Mouse (Mus musculus): ENCODE data around the gene Alpl. TPM values are rescaled to one million over a fixed set of nuclear protein-coding genes. Genes with fewer than 3 reads are reported as not detected.

The Alpl gene
- total RNA-seq, 4 experiments from 2014 or later = 54.6 to 70.0 (median 62.3) TPM

DNA sequence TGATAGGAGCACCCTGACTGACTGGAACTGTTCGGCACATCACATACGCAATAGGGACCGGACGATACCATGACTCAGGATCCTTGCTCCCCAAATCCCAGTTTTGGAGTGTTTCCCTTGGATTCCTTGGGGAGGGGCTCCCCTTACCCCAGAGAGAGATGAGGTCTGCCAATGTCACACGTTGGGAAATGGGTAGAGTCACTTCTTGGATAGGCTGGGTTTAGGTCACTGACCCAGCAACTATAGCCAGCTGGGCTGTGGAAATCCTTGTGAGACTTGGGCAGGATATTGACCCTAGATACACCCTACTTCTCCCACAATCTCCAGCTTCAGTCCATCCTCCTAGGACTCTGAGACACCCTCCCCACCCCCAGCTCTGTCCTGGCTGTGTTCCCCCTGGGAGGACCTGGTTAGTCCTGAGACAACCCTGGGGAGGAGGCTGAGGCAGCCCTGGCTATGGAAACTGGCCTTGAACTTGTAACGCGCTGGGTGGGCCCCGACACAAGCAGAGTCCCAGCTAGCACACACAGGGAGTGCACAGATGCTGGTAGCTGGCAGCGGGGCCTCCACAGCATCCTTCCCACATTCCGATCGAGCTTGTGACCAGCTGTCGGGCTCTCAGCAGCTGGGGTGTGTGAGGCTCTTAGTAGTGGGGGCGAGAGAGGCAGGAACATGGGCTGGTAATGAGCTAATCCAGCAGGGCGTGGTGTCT lies 25.1 kb downstream of the Alpl start:
- peak; percentile 53 for DNase-seq (ENCODE audit: low spot score)

DNA sequence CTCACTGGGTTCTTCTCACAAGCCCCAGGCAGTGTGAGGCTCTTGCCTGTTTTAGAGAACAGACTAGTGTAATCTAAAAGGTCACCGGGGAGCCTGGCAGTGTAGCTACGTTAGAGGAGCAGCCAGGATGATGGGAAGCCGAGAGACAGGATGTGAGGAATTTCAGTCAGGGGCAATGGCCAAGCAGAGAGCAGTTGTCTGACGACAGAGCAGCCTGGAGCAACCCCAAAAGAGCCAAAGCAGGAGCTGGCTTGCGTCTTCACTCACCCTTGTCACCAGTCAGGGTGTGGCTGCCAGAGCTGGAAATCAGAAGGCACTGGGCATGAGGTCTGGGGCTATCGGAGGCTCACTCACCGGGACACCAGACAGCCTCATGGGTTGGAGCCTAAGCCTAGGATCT lies 26.5 kb downstream of the Alpl start:
- DNase-seq (ENCODE audit: low spot score) = peak; percentile 77

DNA sequence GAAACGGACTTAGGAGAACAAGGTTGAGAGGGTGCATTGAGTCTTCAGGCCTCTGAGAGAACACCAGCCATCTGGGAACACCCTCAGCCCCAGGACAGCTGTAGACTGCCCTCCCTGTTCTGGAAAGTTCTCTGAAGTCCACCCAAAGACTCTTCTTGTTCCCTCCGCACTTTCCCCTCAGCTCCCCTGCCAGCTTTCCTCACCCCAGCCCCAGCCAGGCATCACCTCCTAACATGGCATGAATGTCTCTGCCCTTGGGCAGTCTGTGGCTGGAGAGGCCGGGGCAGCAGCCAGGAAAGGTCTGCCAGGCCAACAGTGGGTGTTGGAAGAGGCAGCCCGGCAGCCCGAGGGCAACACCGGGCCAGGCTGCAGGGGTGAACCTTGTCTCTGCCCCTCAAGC lies 27.4 kb downstream of the Alpl start:
- peak; percentile 62 for DNase-seq (ENCODE audit: low spot score)

DNA sequence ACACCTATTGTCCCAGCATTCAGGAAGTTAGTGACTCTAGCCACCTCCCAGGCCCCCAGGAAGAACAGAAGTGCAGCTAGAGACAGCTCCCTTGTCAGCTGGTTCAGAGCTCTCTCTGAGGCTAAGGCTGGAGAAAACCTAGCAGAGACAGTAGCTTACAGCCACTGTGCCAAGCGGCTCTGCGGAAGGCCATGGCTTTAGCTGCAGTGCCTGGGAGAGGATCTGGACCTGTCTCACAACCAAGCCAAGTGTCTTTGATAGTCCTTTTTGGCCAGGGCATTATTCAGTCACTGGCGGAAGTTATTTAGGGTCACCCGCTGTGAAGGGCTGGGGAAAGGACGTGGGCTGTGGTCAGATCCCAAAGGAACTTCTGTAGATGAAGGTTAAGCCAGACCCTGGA lies 27.8 kb downstream of the Alpl start:
- DNase-seq (ENCODE audit: low spot score) = no peak

DNA sequence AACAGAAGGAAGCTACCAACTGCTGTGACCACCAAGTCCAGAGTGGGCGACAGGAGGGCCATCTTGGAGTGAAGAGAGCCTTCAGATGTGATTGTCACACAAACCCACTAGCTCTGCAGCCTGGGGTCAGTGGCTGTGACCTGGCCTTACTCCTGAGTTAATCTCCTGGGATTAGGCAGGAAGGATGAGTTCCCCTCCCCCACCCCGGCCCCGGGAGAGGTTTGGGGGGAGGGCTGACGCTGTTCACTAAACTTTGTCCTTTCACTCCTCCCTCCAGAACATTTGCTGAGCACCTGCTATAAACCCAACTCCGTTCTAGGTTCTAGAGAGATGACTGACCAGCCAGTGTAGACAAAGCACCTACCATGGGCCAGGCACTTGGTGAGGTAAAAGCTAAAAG lies 29.8 kb downstream of the Alpl start:
- no peak for DNase-seq (ENCODE audit: low spot score)

DNA sequence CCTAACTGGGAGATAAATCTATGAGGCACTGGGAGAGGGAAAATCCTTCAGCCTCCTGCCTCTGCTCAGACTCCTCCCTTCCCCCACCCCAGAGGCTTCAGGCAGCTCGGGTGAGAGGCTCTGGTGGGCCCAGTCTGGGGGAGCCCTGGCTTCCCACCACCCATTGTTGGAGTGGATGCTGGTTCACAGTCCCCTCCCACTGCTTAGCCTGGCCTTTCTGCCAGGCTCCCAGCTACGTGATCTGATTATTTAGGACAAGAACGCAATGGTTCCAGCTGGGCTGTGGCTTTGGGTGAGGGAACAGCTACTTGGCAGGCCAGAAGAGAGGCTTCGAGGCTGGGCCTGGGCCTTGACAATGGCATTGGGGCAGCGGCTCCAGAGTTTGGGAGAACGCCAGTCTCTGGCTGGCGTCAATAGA lies 30.6 kb downstream of the Alpl start:
- no peak for DNase-seq (ENCODE audit: low spot score)

DNA sequence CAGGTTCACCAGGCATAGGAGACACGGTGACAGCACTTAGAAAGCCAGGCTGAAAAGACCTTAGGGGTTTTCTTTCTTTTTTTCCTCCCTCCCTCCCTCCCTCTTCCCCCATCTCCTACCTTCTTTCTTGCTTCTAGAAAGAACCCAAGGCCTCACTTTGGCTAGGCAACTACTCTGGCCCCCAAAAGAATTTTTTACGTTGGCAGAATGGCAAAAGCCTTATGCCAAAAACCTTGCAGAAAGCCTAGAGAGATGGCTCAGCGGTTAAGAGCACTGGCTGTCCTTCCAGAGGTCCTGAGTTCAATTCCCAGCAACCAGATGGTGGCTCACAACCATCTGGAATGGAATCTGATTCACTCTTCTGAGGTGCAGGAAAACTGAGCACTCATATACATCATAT lies 31.6 kb downstream of the Alpl start:
- DNase-seq (ENCODE audit: low spot score) = no peak

DNA sequence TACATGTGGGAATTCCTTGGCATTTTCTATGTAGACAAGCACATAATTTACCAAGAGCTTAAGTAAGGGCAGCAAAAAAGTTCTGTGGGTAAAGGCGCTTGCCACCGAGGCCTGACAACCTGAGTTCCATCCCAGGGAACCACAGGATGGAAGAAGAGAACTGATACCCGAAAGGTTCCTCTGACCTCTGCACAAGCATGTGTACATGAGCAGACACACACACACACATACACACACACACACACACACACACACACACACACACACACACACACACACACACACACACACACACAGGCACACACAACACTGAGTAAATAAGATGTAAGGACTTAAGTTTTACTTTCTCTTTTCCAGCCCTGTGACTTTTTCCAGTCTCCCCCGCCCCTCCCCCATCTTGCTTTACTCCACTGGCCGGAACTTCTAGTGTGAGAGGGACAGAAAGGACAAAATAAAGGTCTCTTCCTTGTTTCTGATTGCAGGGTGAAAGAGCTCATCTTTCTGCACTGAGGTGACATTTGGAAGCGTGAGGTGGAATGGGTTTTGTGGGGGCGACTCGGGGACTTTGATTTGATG lies 32.2 kb downstream of the Alpl start:
- DNase-seq (ENCODE audit: low spot score) = no peak

DNA sequence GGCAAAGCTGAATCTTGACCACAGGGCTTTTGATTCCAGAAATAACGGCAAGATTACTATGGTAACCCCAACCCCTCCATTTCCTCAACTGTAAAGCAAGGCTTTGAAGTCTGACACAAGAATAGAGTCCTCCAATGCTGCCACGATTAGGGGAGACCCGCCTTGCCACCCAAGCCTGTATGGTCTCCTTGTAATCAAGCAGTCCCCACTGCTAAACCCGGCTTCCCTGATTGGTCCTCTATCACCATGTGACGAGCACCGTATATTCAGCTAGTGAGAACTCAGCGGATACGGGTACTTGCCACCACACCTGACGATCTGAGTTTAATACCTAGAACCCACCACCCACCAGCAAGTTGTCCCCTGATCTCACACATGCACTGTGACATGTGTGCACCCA lies 33.3 kb downstream of the Alpl start:
- no peak for DNase-seq (ENCODE audit: low spot score)

DNA sequence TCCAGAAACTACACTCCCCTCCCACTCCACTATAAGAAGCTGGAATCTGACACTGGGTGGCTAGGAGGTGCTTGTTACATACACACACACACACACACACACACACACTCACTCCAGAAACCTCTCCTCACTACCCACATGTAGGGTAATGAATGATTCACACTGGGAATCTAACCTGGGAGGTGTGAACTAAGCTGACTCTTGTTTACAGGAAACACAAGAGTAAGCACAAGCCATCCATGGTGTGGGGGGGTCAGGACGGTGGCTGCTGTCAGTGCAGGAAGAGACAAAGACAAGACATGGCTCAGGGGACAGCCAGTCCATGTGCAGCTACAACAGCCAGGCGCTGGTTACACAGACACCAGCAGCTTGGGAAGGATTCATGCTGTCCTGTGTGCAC lies 41.7 kb downstream of the Alpl start:
- no peak for DNase-seq (ENCODE audit: low spot score)

DNA sequence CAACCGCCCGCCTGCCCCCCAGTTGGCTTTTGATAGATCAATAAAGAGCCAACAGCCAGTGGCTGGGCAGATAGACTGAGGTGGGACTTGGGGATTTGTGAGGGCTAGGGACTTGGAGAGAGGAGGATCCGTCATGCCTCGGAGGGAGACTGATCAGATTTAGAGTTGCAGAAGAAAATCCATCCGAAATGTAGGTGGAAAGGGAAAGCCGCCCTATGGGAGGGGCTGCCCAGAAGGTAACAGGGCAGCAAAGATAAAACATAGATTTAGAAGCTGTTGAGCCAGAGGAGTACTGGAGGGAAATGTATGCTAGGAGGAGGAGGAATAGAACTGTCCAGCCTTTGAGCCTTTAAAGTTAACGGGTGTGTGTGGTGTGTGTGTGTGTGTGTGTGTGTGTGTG lies 43.0 kb downstream of the Alpl start:
- DNase-seq (ENCODE audit: low spot score) = no peak

DNA sequence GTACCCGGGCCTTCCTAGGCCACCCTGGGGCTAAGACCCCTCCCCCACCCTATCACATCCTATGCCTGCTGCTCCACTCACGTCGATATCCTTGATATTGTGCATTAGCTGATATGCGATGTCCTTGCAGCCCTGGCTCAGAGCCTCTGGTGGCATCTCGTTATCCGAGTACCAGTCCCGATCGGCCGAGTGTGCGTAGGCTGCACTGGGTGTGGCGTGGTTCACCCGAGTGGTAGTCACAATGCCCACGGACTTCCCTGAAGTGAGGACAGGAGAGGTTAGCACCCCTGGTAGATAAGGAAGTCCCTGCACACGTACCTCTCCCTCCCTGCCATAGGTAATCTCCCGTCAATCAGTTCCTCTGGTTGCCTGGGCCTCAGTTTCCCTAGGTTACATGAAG lies 43.7 kb downstream of the Alpl start:
- DNase-seq (ENCODE audit: low spot score) = no peak

DNA sequence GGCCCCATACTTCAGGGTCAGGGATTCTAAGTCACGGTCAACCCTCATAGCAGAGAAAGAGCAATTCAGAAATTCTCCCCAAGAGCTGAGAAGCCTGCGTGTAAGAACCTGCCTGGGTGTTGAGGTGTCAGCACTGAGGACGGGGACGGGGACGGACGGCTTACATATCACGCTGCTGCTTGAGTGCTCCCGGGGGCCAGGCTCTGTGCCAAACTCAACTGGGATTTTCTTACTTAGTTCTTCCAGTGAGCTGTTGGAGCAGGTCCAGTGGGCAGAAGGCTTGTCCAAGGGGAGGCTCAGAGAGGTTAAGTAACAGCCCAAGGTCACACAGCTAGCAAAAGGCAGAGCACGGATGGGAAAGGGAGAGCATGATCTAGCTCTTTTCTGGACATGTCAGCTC lies 44.5 kb downstream of the Alpl start:
- DNase-seq (ENCODE audit: low spot score) = no peak

DNA sequence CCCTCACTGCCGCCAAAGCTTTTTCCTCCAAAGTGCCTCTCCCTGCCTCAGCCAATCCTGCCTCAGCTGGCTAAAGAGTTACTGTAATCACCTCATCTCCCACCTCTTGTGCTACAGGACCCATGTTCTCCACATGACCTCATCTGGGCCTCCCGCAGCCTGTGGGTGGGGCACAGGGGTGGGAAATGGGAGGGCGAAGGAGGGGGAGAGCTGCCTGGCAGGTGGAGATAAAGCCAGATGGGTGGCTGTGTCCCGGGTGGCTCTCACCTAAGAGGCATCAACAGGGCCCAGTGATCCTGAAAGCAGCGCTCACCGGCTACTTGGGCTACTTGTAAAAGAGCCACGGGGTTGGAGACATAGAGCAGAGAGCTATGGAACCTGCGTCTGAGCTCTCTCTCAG lies 44.9 kb downstream of the Alpl start:
- no peak for DNase-seq (ENCODE audit: low spot score)

DNA sequence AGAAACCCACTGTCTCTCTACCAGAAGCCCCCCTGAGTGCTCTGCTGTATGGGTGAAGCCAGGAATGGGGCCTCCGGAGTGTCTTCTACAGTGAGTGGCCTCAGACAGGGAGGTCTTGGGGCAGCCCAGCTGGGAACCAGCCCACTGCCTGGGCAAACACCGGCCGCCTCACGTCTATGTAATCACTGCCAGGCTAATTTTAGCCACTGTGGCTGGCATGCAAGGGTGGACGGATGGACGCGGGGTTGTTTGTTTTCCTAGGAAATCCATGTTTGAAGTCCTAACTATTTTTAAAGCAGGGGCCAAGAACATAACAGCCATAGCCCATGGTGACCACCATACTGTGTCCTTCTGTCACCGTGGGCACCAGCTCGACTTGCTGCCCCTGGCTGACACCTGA lies 46.1 kb downstream of the Alpl start:
- no peak for DNase-seq (ENCODE audit: low spot score)

DNA sequence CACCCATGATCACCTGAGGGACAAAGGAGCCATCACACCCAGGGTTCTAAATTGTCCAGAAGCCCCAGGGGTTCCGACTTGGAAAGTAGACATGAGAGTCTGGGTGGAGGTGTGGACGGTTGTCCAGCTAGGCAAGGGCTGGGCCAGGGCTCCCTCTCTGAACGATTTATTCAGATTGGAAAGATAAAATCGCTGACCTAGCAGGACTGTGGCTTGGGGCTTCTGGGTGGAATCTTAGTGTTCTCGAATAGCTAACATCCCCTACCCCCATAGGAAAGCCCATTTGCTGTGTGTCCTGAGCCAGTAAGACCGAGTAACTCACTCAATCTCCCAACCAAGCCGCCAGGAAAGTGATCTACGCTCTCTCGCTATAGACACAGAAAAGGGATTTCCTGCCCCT lies 46.5 kb downstream of the Alpl start:
- no peak for DNase-seq (ENCODE audit: low spot score)

DNA sequence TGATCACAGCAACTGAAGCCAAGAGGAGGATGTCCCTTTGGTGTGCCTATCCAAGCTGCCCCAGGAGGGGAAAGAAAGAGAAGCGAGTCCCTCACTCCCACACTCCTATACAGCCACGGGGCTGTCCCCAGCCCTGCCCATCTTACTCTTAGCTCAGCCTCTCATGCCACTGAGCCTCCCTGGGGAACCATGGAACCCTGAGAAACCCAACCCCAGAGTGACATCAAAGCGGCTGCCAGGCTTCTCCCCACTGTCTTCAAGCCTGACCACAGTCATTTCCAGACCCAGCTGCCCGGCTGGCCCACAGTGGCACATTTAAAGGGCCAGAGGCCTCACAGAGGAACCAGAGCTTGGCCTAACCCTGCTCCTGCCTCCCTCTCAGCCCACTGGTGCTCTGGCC lies 47.5 kb downstream of the Alpl start:
- no peak for DNase-seq (ENCODE audit: low spot score)

DNA sequence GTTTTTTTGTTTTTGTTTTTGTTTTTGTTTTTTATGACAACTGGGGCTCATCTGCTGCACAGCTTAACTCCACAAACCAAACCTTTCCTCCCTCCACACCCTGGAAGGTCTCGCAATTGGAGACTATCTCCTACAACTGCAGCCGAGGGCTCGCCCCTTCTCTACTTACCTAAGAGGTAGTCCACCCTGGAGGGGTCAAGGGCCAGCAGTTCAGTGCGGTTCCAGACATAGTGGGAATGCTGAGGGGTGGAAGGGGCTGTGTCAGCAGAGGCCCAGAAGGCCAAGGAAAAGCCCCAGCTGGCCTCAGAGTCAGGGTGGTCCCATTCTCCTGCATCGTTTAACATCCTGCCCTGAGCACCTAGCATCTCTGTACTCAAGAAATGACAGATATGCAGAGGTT lies 48.6 kb downstream of the Alpl start:
- DNase-seq (ENCODE audit: low spot score) = no peak

DNA sequence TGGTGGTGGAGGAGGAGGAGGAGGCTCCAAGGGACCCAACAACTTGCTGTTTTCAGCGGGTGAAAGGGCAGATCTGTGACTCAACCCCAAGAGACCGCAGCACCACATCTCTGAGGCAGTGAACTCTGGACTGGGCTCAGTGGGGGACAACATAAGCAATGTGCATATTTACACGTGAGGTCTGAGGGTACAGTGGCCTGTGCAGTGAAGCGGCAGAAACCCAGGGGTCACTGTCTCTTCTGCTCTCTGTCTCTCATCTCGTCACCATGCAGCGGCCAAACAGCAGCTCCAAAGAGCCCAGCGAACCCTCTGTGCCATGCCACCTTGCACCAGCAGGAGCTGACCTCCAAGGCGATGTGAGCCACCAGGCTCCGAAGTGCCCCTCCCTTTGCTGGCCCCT lies 49.1 kb downstream of the Alpl start:
- DNase-seq (ENCODE audit: low spot score) = no peak

DNA sequence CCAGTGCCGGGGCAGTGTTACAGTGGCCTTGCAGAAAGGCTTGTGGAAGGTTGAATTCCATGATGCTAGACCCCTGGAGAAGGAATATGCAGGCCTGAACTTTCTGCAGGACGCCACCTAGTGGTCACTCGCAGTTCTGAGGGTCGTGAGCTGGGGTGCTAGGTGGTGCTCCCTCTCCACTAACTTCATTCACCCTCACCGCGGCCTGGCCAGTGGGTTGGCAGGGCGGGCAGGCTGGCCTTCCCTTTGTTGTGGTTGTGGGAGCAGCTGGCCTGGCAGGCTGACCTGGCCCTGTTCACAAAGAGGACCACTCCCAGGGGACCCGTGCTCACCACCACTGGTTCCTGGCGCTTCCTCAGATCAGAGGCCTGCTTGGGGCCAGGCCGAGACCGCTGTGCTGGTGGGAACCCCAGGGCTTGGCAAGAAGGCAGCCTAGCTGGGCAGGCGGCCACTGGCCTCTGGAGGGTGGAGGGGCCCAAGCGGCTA lies 51.7 kb downstream of the Alpl start:
- no peak for DNase-seq (ENCODE audit: low spot score)

DNA sequence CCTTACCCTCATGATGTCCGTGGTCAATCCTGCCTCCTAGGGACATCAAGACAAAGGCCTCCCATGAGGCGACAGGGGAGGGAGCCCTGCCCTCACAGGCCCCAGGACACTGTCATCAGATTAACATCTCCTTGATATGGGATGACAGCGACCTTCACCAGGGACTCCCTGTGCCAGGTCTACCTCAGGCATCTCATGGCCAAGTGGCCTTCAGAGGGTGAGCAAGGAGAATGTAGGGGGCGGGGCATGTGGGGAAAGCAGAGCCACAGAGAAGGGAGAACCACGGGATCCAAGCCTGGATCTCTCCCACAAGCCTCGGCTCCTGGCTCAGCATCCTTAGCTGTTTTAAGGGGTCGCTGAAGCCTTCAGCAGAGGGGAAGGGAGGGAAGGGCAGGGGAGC lies 52.4 kb downstream of the Alpl start:
- DNase-seq (ENCODE audit: low spot score) = no peak

DNA sequence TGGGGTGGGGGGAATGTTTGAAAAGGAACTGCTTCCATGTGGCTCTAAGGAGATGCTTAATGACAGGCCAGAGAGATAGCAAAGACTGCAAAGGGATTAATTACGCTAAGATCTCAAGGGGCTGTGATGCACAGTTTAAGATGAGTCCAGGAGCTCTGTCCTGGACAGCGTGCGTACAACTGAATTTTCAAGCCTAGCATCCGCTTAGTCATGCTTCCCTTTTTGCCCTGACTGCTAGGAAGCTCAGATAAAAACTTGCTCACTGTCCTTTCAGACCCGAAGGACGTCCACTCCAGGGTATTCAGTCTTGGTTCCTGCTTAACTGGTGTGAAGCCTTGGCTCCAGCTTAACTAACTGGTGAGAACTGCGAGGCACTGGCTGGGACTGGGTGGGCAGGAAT lies 55.8 kb downstream of the Alpl start:
- DNase-seq (ENCODE audit: low spot score) = no peak

DNA sequence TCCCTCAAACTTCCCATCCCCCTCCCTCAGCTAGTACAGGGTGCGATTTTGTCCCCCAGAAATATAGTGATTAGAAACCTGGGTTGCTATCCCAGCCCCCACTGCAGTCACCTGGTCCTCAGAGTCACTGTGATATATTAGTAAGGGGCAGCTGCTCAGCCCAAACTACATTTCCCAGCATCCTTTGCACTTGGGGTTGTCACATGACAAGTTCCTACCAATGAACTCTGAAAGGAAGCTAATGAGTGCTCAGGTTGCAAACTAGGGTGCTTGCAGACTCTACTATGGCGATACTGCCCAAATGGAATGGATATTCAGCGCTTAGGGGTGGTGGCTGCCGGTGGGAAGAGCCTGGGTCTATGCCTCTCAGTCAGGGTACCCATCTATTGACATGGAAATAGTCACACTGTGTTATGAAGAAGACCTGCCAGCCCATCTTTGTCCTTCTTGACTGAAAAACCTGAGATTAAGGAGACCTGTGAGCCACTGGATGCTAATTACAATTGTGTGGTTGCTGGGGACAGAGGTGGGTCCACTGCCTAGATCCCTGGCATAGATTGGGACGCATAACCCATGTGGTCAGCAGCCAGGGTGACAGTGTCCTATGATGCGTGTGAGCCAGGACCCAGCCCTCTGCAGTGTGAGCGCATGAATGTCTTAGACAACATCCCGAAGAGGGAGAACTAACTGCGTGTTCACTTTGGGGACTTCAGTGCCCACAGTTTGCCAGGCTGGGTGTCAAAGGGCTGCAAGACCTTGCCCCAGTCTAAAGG lies 56.8 kb downstream of the Alpl start:
- DNase-seq (ENCODE audit: low spot score) = no peak

Measured in heart, adult 8-10 months (tissue).